Mouse (Mus musculus): Measurements from ENCODE around the gene Prrg2.
A peak's percentile ranks its signal among the peaks of the same experiment; 100 is the strongest.

The Prrg2 gene

GRCm38 (mm10) chr7:45090251-45090977 is 27.9 kb upstream of the Prrg2 start:
- DNase-seq (ENCODE audit: inconsistent age in 2 of 2, low spot score in 1 of 2) = peak in 1 of 2 experiments; percentile 35

GRCm38 (mm10) chr7:45088597-45088996 is 26.1 kb upstream of the Prrg2 start:
- DNase-seq (ENCODE audit: inconsistent age in 2 of 2, low spot score in 1 of 2) = no peak

GRCm38 (mm10) chr7:45086084-45086483 is 23.6 kb upstream of the Prrg2 start:
- DNase-seq (ENCODE audit: inconsistent age in 2 of 2, low spot score in 1 of 2) = no peak

- DNase-seq (ENCODE audit: inconsistent age in 2 of 2, low spot score in 1 of 2) = no peak
These were observed 20.9 kb upstream of the Prrg2 start for GRCm38 (mm10) chr7:45083300-45083890.

- DNase-seq (ENCODE audit: inconsistent age in 2 of 2, low spot score in 1 of 2) = peak in 1 of 2 experiments; percentile 68
These were observed 20.2 kb upstream of the Prrg2 start for GRCm38 (mm10) chr7:45082401-45083299.

- no peak for DNase-seq (ENCODE audit: inconsistent age in 2 of 2, low spot score in 1 of 2)
These were observed 18.5 kb upstream of the Prrg2 start for GRCm38 (mm10) chr7:45081016-45081415.

GRCm38 (mm10) chr7:45079856-45080255 is 17.4 kb upstream of the Prrg2 start:
- peak; percentile 89 to 97 for DNase-seq (ENCODE audit: inconsistent age in 2 of 2, low spot score in 1 of 2)

GRCm38 (mm10) chr7:45078513-45078912 is 16.0 kb upstream of the Prrg2 start:
- peak; percentile 82 to 92 for DNase-seq (ENCODE audit: inconsistent age in 2 of 2, low spot score in 1 of 2)

GRCm38 (mm10) chr7:45077829-45078228 is 15.4 kb upstream of the Prrg2 start:
- DNase-seq (ENCODE audit: inconsistent age in 2 of 2, low spot score in 1 of 2) = no peak

- DNase-seq (ENCODE audit: inconsistent age in 2 of 2, low spot score in 1 of 2) = no peak
These were observed 14.8 kb upstream of the Prrg2 start for GRCm38 (mm10) chr7:45077322-45077721.

GRCm38 (mm10) chr7:45076501-45076900 is 14.0 kb upstream of the Prrg2 start:
- DNase-seq (ENCODE audit: inconsistent age in 2 of 2, low spot score in 1 of 2) = no peak

- peak; percentile 79 to 91 for DNase-seq (ENCODE audit: inconsistent age in 2 of 2, low spot score in 1 of 2)
These were observed 12.9 kb upstream of the Prrg2 start for GRCm38 (mm10) chr7:45075405-45075804.

GRCm38 (mm10) chr7:45073949-45074348 is 11.5 kb upstream of the Prrg2 start:
- no peak for DNase-seq (ENCODE audit: inconsistent age in 2 of 2, low spot score in 1 of 2)

- no peak for DNase-seq (ENCODE audit: inconsistent age in 2 of 2, low spot score in 1 of 2)
These were observed 10.8 kb upstream of the Prrg2 start for GRCm38 (mm10) chr7:45073171-45073707.

- DNase-seq (ENCODE audit: inconsistent age in 2 of 2, low spot score in 1 of 2) = peak; percentile 71 to 85
These were observed 9.8 kb upstream of the Prrg2 start for GRCm38 (mm10) chr7:45072230-45072629.

- no peak for DNase-seq (ENCODE audit: inconsistent age in 2 of 2, low spot score in 1 of 2)
These were observed 7.2 kb upstream of the Prrg2 start for GRCm38 (mm10) chr7:45069671-45070070.

GRCm38 (mm10) chr7:45068000-45068318 is 5.5 kb upstream of the Prrg2 start:
- DNase-seq (ENCODE audit: inconsistent age in 2 of 2, low spot score in 1 of 2) = peak; percentile 72 to 88

- peak in 1 of 2 experiments; percentile 37 for DNase-seq (ENCODE audit: inconsistent age in 2 of 2, low spot score in 1 of 2)
These were observed 4.9 kb upstream of the Prrg2 start for GRCm38 (mm10) chr7:45067190-45067999.

GRCm38 (mm10) chr7:45061532-45062075 is 873 bp downstream of the Prrg2 start:
- DNase-seq (ENCODE audit: inconsistent age in 2 of 2, low spot score in 1 of 2) = peak; percentile 51 to 75

- DNase-seq (ENCODE audit: inconsistent age in 2 of 2, low spot score in 1 of 2) = no peak
These were observed 1.8 kb downstream of the Prrg2 start for GRCm38 (mm10) chr7:45060632-45061122.
